Mouse (Mus musculus): Measurements from ENCODE around the gene Xrcc3. TPM values are rescaled to one million over a fixed set of nuclear protein-coding genes. Genes with fewer than 3 reads are reported as not detected.
A peak's percentile ranks its signal among the peaks of the same experiment; 100 is the strongest.

Gene Xrcc3
- polyA plus RNA-seq, 1 experiment from 2014 or later: 6.0 TPM

DNA sequence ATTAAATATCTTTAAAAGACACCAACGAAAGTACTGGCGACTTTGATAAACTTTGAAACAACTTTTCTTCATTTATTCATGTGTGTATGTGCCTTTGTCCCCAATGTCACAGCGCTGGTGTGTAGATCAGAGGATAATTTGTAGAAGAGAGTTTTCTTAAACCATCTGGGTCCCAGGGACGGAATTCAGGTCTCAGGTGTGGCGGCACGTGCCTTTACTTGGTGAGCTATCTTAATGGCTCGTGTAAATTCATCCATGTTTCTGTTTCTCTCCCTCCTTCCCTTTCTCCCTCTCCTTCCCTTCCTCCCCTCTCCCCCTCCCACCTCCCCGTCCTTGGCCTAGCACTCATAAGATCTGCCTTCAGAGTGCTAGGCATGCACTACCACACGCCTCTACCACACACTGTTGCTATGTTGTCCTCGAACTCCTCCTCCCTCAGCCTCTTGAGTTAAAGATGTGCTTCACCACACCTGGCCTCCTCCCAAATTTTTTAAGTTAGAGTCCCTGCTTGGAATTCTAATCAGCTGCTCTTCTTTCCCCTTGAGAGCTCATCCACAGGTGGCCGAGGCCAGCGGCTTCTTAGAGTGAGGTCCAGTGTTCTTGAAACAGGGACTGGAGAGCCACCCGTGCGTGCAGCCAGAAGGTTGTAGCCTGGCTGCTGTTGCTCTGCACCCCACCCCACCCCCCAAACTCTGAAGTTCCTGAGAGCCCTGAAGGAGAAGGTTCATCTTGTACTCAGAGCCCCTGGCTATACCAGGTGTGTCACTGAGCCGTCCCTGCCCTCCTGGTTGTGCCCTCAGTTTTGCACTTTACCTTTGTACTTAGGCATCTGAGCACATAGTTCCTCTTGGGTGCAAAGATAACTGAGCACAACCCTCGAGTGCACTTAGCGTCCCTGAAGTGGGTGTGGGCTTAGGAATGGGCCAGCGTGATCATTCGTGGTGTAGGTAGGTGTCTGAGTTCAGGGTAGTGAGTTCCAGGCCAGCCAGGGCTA is 1.4 kb upstream of the Xrcc3 start:
- Histone ChIP-seq H3K27me3 (replicated peaks) (no peaks in the 10 kb centered on the region), H3K9me3 (no peaks in the 10 kb centered on the region), H3K9ac (peak overlapping the region; percentile 91), H3K27ac (replicated peaks) (peak overlapping the region; percentile 95), H3K4me1 (peaks cover 66% of the 10 kb centered on the region), H3K36me3 (peaks cover 13% of the 10 kb centered on the region), H3K4me2 (peak overlapping the region; percentile 91), H3K4me3 (peak overlapping the region; percentile 85)
- WGBS: 19% methylated on average over 19 of the region's 19 CpGs
- no peak for ATAC-seq (ENCODE audit: extremely low read depth, insufficient number of reproducible peaks, low FRiP score, low TSS enrichment)

DNA sequence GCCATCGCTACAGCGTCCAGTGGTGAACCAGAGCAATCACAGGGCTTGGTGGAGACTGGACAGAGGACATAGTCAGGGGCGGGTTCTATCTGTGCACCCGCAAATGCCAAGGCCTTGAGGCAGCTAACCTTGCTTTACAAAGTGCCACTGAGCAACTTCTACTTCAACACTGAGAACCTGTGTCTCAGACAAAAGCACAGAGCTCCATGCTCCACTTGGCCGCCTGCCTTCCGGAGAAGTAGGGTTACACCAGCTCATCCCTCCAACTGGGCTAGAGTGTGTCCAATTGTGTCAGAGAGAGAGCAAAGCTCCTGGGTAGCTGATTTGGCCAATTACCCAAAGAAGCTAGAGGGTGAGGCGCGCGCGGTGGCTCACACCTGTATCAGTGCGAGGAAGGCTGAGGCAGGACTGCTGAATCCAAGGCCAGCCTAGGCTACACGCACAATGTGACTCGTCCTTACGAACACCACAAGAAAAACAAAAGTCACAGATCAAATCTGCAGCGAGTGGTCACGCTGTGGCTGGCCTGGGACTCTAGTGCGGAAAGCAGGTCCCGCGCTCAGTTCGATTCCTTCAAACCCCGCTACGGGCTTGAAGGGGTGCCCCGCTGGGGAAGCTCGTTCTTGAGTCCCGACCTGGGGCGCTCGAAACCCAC is 435 bp downstream of the Xrcc3 start:
- 6% methylated on average over 27 of the region's 27 CpGs for WGBS

DNA sequence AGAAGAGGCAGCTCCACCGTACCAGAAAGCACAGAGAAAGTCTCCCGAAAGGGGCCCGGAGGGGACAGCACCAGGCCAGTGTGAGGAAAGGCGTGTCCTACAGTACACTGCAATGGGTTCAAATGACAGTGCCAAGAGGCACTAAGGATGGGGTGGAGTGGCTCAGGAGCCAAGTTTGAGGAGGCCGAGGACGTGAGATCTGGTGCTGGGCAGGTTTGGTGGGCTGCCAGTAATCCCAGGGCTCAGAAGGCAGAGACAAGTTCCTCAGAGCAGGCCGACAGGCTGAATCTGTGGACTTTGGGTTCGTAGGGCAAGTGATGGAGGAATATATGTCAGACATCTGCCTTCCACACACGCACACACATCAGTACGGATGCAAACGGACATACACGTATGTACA is 1.1 kb downstream of the Xrcc3 start:
- 65% methylated on average over 12 of the region's 12 CpGs for WGBS
- peaks cover 55% of the 10 kb centered on the region for H3K4me1 ChIP-seq
- H3K9ac ChIP-seq: peak overlapping the region; percentile 83

More for the DNA sequence above, 435 bp downstream of the Xrcc3 start:
- Histone ChIP-seq H3K4me1 (peaks cover 61% of the 10 kb centered on the region), H3K4me3 (peak overlapping the region; percentile 85), H3K36me3 (peaks cover 20% of the 10 kb centered on the region), H3K9me3 (no peaks in the 10 kb centered on the region), H3K27ac (replicated peaks) (no peak overlapping the region), H3K4me2 (peak overlapping the region; percentile 84), H3K27me3 (replicated peaks) (no peaks in the 10 kb centered on the region), H3K9ac (peak overlapping the region; percentile 83)
- no peak for ATAC-seq (ENCODE audit: extremely low read depth, insufficient number of reproducible peaks, low FRiP score, low TSS enrichment)

DNA sequence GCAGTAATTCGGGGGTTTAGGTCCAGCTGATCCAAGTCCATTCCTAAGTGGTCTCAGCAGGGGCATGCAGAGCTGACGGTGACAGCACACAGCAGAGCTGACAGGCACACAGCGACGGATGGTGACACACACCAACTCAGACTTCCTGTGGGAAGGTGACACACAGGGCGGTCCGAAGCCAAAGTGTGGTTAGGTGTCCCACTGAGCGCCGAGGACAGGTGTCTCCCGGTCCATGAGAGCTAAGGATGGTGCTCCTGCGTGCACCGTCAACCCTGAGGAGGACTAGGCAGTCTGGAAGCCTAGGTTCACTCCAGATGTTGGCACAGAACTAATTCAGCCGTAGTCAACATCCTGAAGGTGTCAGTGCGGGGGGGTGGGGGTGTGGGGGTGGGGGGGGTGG is 1.6 kb downstream of the Xrcc3 start:
- Histone ChIP-seq H3K4me2 (no peak overlapping the region), H3K36me3 (peaks cover 24% of the 10 kb centered on the region), H3K27me3 (replicated peaks) (no peaks in the 10 kb centered on the region), H3K4me3 (no peak overlapping the region), H3K4me1 (peaks cover 51% of the 10 kb centered on the region), H3K9ac (0 out of 2 replicates have a peak overlapping the region, but pooled peaks have one; percentile 14), H3K27ac (replicated peaks) (no peak overlapping the region), H3K9me3 (no peaks in the 10 kb centered on the region)
- no peak for ATAC-seq (ENCODE audit: extremely low read depth, insufficient number of reproducible peaks, low FRiP score, low TSS enrichment)
- WGBS: 83% methylated on average over 13 of the region's 13 CpGs

More for the DNA sequence above, 1.1 kb downstream of the Xrcc3 start:
- peak overlapping the region; percentile 84 for H3K4me2 ChIP-seq
- H3K4me3 ChIP-seq: peak overlapping the region; percentile 85
- H3K27ac ChIP-seq (replicated peaks): no peak overlapping the region
- H3K27me3 ChIP-seq (replicated peaks): no peaks in the 10 kb centered on the region
- no peak for ATAC-seq (ENCODE audit: extremely low read depth, insufficient number of reproducible peaks, low FRiP score, low TSS enrichment)
- H3K36me3 ChIP-seq: peaks cover 20% of the 10 kb centered on the region
- no peaks in the 10 kb centered on the region for H3K9me3 ChIP-seq

DNA sequence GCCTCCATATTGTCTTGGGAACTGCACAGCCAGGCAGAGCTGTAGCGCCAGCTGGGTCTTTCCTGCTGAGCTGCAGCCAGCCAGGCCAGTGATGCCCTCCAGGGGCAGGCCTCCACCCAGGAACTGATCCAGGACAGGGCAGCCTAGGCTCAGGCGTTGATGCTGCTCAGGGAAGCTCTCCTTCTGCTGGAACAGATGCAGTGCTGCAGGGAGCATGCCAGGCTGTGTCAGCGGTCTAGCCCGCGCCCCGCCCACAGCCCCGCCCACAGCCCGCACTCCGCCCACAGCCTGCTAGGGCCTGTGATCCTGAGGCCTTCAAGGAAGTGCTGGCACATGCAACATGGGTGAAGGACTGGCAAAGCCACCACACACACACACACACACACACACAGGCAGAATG is 3.9 kb downstream of the Xrcc3 start:
- H3K27ac ChIP-seq (replicated peaks): peak overlapping the region; percentile 53
- no peaks in the 10 kb centered on the region for H3K9me3 ChIP-seq
- no peak overlapping the region for H3K4me3 ChIP-seq
- no peaks in the 10 kb centered on the region for H3K27me3 ChIP-seq (replicated peaks)
- H3K9ac ChIP-seq: peak overlapping the region; percentile 62
- WGBS: 7% methylated on average over 9 of the region's 9 CpGs
- H3K4me2 ChIP-seq: no peak overlapping the region
- peaks cover 47% of the 10 kb centered on the region for H3K36me3 ChIP-seq
- H3K4me1 ChIP-seq: peaks cover 28% of the 10 kb centered on the region
- no peak for ATAC-seq (ENCODE audit: extremely low read depth, insufficient number of reproducible peaks, low FRiP score, low TSS enrichment)

DNA sequence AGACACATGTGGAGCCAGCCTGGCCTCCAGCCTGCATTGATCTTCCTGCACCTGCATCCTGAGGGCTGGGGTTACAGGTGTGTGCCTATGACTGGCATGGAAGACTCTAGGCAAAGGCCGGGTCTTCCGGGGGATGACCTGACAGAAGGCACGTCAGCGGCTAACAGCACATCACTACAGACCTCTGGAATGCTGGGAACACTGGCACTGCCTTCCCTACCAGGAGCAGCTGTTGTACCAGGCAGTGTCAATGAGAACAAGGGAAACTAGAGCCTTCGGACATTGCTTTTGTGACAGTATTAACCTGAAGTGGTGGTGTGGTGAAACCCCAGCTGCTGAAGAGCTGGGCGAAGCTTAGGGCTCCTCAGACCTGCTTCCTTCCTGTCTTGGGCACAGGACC is 4.9 kb downstream of the Xrcc3 start:
- 86% methylated on average over 6 of the region's 6 CpGs for WGBS
- Histone ChIP-seq H3K9ac (no peak overlapping the region), H3K27me3 (replicated peaks) (no peaks in the 10 kb centered on the region), H3K36me3 (peaks cover 56% of the 10 kb centered on the region), H3K4me3 (no peak overlapping the region), H3K9me3 (no peaks in the 10 kb centered on the region), H3K27ac (replicated peaks) (no peak overlapping the region), H3K4me2 (no peak overlapping the region), H3K4me1 (peaks cover 26% of the 10 kb centered on the region)
- ATAC-seq (ENCODE audit: extremely low read depth, insufficient number of reproducible peaks, low FRiP score, low TSS enrichment): no peak

DNA sequence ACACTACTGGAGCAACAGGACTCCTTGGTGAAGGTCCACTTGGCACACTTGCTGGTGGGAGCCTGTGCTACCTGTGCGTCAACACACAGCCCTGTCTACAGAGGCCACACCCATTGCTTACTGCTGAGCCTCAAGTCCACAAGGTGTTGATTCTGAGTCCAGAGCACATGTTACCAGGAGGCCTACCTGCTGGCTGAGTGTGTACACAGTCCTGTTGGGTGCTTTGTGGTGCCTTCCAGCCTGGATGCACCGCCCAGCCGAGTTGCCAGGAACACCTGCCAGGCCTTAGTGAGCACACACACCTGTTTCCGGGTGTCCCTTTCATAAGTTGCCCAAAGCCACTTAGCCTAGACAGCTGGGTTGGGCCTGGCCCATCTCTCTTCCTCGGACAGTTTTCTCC is 10.1 kb downstream of the Xrcc3 start:
- H3K27ac ChIP-seq (replicated peaks): no peak overlapping the region
- H3K9me3 ChIP-seq: no peaks in the 10 kb centered on the region
- 86% methylated on average over 5 of the region's 5 CpGs for WGBS
- H3K4me1 ChIP-seq: 0 out of 2 replicates have a peak, but pooled peaks cover 7% of the 10 kb centered on the region
- no peaks in the 10 kb centered on the region for H3K27me3 ChIP-seq (replicated peaks)
- no peak overlapping the region for H3K4me3 ChIP-seq
- no peak for ATAC-seq (ENCODE audit: extremely low read depth, insufficient number of reproducible peaks, low FRiP score, low TSS enrichment)
- H3K9ac ChIP-seq: no peak overlapping the region
- no peak overlapping the region for H3K4me2 ChIP-seq
- peaks cover 99% of the 10 kb centered on the region for H3K36me3 ChIP-seq

DNA sequence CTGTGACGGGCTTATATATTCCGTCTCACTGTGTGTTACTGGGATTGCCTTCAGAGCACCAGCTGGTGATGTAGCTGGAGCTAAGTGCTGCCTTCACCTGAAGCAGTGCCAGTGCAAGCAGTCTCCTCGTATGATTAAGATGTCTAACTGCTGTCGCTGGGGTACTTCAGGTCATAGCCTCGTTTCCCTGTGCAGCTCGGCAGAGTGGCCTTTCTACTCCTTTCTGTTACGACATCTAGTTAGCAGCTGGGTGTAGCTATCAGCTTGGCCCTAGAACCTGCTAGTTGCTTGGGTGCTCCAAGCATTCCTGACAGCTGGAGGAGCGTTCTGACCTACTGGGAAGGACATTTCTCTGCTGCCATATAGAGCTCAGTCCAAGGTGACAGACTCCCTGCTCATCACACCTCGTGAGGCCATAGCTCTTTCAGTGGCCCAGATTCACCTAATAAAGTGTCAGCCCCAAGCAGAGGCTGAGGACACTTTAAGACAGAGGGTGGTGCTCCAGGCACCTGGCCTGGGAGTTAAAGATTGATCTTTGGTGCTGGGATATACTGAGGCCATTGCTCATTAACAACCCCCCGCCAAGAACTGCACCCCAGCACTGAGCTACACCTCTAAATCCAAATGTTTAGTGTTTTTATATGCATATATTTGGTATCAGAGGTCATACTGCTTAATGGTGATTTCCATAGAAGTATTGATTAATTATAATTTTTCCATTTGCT is 13.1 kb downstream of the Xrcc3 start:
- 65% methylated on average over 10 of the region's 10 CpGs for WGBS
- Histone ChIP-seq H3K4me3 (no peak overlapping the region), H3K9ac (no peak overlapping the region), H3K27ac (replicated peaks) (0 out of 2 replicates have a peak overlapping the region, but pooled peaks have one; percentile 33), H3K36me3 (peaks cover 98% of the 10 kb centered on the region), H3K4me1 (0 out of 2 replicates have a peak, but pooled peaks cover 7% of the 10 kb centered on the region), H3K27me3 (replicated peaks) (no peaks in the 10 kb centered on the region), H3K4me2 (no peak overlapping the region), H3K9me3 (no peaks in the 10 kb centered on the region)
- no peak for ATAC-seq (ENCODE audit: extremely low read depth, insufficient number of reproducible peaks, low FRiP score, low TSS enrichment)

DNA sequence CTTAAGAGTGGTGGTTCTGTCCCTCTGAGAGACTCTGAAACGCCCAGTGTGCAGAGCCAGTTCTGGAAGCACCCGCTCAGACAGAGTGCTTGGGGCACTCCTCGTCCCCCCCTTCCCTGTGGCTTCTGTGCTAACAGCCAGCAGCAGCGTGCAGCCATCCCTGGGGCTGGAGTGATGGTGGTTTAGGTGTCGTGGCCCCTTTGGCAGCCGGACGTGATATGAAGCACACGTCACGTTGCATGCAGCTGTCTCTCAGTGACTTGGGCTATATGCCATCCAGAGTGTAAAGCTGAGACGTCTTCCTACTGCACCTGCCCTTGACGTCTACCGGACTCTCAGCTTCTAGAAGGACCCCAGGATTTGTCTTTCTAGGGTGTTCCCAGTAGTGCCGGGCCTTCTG is 15.2 kb downstream of the Xrcc3 start:
- H3K27me3 ChIP-seq (replicated peaks): no peaks in the 10 kb centered on the region
- peaks cover 98% of the 10 kb centered on the region for H3K36me3 ChIP-seq
- no peaks in the 10 kb centered on the region for H3K9me3 ChIP-seq
- no peak for ATAC-seq (ENCODE audit: extremely low read depth, insufficient number of reproducible peaks, low FRiP score, low TSS enrichment)
- H3K9ac ChIP-seq: no peak overlapping the region
- H3K4me1 ChIP-seq: 0 out of 2 replicates have a peak, but pooled peaks cover 12% of the 10 kb centered on the region
- no peak overlapping the region for H3K4me2 ChIP-seq
- no peak overlapping the region for H3K27ac ChIP-seq (replicated peaks)
- H3K4me3 ChIP-seq: no peak overlapping the region
- WGBS: 87% methylated on average over 13 of the region's 13 CpGs

DNA sequence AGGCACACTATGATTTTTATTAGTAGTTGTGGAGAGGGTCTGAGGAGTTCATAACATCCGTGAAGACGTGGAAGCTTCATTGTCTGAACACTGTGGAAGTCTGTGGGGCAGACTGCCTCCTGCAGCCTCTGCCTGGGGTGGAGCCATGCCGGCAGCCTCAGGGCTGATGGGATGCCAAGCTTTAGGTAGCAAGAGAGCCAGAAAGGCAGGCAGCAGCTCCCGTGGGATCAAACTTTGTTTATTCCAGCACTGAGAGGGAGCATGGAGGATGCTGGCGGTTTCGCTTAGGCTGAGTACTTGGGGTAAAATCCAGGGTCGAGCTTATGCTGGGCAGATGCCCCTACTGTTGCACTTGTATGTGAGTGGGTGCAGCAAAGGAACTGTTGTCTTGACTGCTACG is 16.4 kb downstream of the Xrcc3 start:
- Histone ChIP-seq H3K36me3 (peaks cover 98% of the 10 kb centered on the region), H3K27me3 (replicated peaks) (no peaks in the 10 kb centered on the region), H3K9ac (0 out of 2 replicates have a peak overlapping the region, but pooled peaks have one; percentile 15), H3K9me3 (no peaks in the 10 kb centered on the region), H3K4me3 (no peak overlapping the region), H3K4me1 (0 out of 2 replicates have a peak, but pooled peaks cover 13% of the 10 kb centered on the region), H3K27ac (replicated peaks) (no peak overlapping the region), H3K4me2 (no peak overlapping the region)
- ATAC-seq (ENCODE audit: extremely low read depth, insufficient number of reproducible peaks, low FRiP score, low TSS enrichment): no peak
- WGBS: 87% methylated on average over 8 of the region's 8 CpGs
